Mouse (Mus musculus) hindbrain, postnatal 0 days (tissue): ENCODE measurements around the gene Telo2. TPM values are rescaled to one million over a fixed set of nuclear protein-coding genes. Genes with fewer than 3 reads are reported as not detected.

Source experiments
- ATAC-seq: fragments of 200-750 bp; cut with Nextera tagmentation; 2 replicates; pipeline ENCODE4 v1.8.0; 2017; ENCODE audit warnings: mild to moderate bottlenecking, moderate TSS enrichment, moderate library complexity
- DNase-seq: peaks from one replicate; pipeline ENCODE4 v3.0.0-alpha.2; 2015; ENCODE audit warnings: low spot score
- H3K27ac ChIP-seq: fragments of 300-500 bp; sonication (generic); 2 replicates; pipeline ENCODE4 v1.5.1; 2014; ENCODE audit warnings: mild to moderate bottlenecking
- H3K27me3 ChIP-seq: fragments of 300-500 bp; sonication (generic); 2 replicates; pipeline ENCODE4 v1.6.1; 2014; ENCODE audit warnings: low read length, mixed read lengths; ENCODE audit not compliant: insufficient read depth
- H3K36me3 ChIP-seq: fragments of 300-500 bp; sonication (generic); 2 replicates; pipeline ENCODE4 v1.6.1; 2014; ENCODE audit warnings: low read length, mixed read lengths; ENCODE audit not compliant: insufficient read depth
- H3K4me1 ChIP-seq: fragments of 300-500 bp; sonication (generic); 2 replicates; pipeline ENCODE4 v1.6.1; 2014; ENCODE audit warnings: antibody characterized with exemption, low read length, mixed read lengths; ENCODE audit not compliant: insufficient read depth
- H3K4me2 ChIP-seq: fragments of 300-500 bp; sonication (generic); 2 replicates; pipeline ENCODE4 v1.6.1; 2014; ENCODE audit warnings: low read depth, mild to moderate bottlenecking, low read length, moderate library complexity, mixed read lengths
- H3K4me3 ChIP-seq: fragments of 300-500 bp; sonication (generic); 2 replicates; pipeline ENCODE4 v1.5.1; 2014; ENCODE audit warnings: low read length
- H3K9ac ChIP-seq: fragments of 300-500 bp; sonication (generic); replicated peaks from 2 replicates; pipeline ENCODE4 v1.6.1; 2014; ENCODE audit warnings: mild to moderate bottlenecking, low read length, moderate library complexity, mixed read lengths
- H3K9me3 ChIP-seq: fragments of 300-500 bp; sonication (generic); 2 replicates; pipeline ENCODE4 v1.6.1; 2016; ENCODE audit warnings: low read length, mixed read lengths
- CTCF ChIP-seq: IDR thresholded peaks from 2 replicates; pipeline ENCODE4 v1.5.1; 2016; ENCODE audit warnings: antibody characterized with exemption, control low read depth, low read depth
- WGBS: fragments of 180-500 bp; shearing (Covaris S2); extraction: QIAGEN DNeasy Blood & Tissue Kit; methylation state at CpG from one replicate; pipeline ENCODE4 v1.1.7; 2014; 5-methylcytosine and 5-hydroxymethylcytosine counted together
- polyA plus RNA-seq: library from polyadenylated mRNA; unstranded; fragments of >200 nt; fragmentation: Nextera tagmentation; extraction: Ambion mirVana; gene quantifications from 2 replicates; pipeline ENCODE4 v1.2.1, GENCODE M21; 2015
- total RNA-seq: library from RNA; depleted of rRNA; stranded (reverse); fragments of >200 nt; gene quantifications from 2 replicates; pipeline ENCODE4 v1.2.3, GENCODE M21; 2014

Gene Telo2
- total and polyA plus RNA-seq, 2 experiments from 2014 or later = 32.5 to 59.3 TPM

DNA sequence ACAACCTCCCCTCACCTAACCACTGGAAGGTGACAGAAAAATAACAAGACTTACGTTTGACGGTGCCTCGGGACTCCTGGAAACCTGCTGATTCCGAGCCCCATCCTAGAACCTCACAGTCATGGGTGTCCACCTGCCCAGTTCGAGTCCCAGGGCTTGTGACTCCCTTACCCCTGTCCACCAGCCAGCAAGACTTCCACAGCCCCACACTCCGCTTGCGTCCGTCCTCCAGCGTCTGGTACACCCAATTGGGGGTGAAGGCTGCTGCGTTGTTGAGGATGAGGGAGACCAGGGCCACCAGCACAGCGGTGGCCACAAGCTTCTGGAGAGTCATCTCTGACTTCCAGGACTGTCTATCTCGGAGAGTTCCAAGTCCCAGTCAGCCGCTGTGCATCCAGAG, 35.6 kb downstream of the Telo2 start:
- H3K36me3 ChIP-seq = no peaks in the 10 kb centered on the region
- peak overlapping the region; percentile 20 for H3K4me3 ChIP-seq
- peak overlapping the region; percentile 40; the same call in 1 of the 2 replicates for H3K9ac ChIP-seq
- peak overlapping the region; percentile 49; the same call in 1 of the 2 replicates for H3K27ac ChIP-seq
- WGBS = 85% methylated on average over 13 of the region's 13 CpGs
- no peak for TF ChIP-seq CTCF
- H3K4me2 ChIP-seq = peak overlapping the region; percentile 27; the same call in 1 of the 2 replicates
- H3K27me3 ChIP-seq = no peaks in the 10 kb centered on the region
- no peaks in the 10 kb centered on the region for H3K9me3 ChIP-seq
- no peak for DNase-seq
- H3K4me1 ChIP-seq = peaks cover 16% of the 10 kb centered on the region
- no peak for ATAC-seq

GRCm38 (mm10) chr17:25077771-25078372, 37.9 kb downstream of the Telo2 start:
- peak overlapping the region; percentile 21; the same call in 1 of the 2 replicates for H3K9ac ChIP-seq
- 42% methylated on average over 13 of the region's 13 CpGs for WGBS
- H3K36me3 ChIP-seq = no peaks in the 10 kb centered on the region
- peak; percentile 88 for ATAC-seq
- peak; percentile 77 for DNase-seq
- peak overlapping the region; percentile 27 for H3K4me2 ChIP-seq
- no peaks in the 10 kb centered on the region for H3K9me3 ChIP-seq
- H3K4me1 ChIP-seq = peaks cover 16% of the 10 kb centered on the region
- no peak overlapping the region for H3K4me3 ChIP-seq
- TF ChIP-seq CTCF = no peak
- peak overlapping the region; percentile 81 for H3K27ac ChIP-seq
- no peaks in the 10 kb centered on the region for H3K27me3 ChIP-seq

GRCm38 (mm10) chr17:25076906-25077305, 38.9 kb downstream of the Telo2 start:
- Histone ChIP-seq H3K4me2 (no peak overlapping the region), H3K27ac (peak overlapping the region; percentile 81), H3K9me3 (no peaks in the 10 kb centered on the region), H3K4me3 (no peak overlapping the region), H3K4me1 (peaks cover 16% of the 10 kb centered on the region), H3K36me3 (0 out of 2 replicates have a peak, but pooled peaks cover 1% of the 10 kb centered on the region), H3K9ac (no peak overlapping the region), H3K27me3 (no peaks in the 10 kb centered on the region)
- DNase-seq = peak; percentile 31
- TF ChIP-seq CTCF = no peak
- no peak for ATAC-seq
- 56% methylated on average over 4 of the region's 4 CpGs for WGBS

DNA sequence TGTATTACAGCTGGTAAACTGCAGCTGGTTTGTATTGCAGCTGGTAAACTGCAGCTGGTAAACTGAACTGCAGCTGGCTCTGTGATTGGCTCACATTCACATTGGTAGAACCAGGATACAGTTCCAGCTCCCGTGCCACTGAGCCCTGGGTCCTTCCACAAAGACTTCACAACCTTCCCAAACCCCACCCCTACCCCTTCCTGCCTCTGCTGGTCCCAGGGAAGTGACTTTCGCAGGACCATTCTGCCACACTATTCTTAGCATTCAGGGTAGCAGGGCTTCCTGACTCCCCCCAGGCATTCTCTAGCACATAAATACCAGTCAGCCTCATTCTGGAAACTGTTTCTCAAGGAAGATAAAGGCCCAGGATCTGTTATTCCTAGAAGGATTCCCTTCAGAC, 47.1 kb downstream of the Telo2 start:
- ATAC-seq = no peak
- Histone ChIP-seq H3K27ac (no peak overlapping the region), H3K9ac (no peak overlapping the region), H3K36me3 (0 out of 2 replicates have a peak, but pooled peaks cover 6% of the 10 kb centered on the region), H3K9me3 (no peaks in the 10 kb centered on the region), H3K4me2 (no peak overlapping the region), H3K4me3 (no peak overlapping the region), H3K27me3 (no peaks in the 10 kb centered on the region), H3K4me1 (no peaks in the 10 kb centered on the region)
- 74% methylated on average over 2 of the region's 2 CpGs for WGBS
- no peak for TF ChIP-seq CTCF
- DNase-seq = no peak

DNA sequence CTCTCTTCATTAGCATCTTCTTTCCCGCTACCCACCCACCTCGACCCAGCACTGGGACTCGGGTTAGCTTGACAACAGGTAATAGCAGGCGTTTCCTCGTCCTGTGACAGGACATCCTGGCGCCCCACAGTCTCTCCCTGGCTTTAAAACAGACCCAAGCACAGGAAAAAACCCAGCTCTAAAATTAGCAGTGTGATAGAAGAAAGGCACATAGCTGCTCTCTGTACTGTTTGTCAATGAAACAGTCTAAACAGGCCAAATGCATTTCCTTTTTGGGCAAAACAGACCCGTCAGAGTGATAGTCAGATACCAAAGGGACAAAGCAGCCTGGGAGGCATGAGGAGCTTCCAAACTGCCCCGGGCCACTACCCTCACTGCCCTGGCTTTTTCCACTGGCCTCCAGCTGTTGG, 48.3 kb downstream of the Telo2 start:
- Histone ChIP-seq H3K27me3 (no peaks in the 10 kb centered on the region), H3K4me1 (no peaks in the 10 kb centered on the region), H3K9me3 (no peaks in the 10 kb centered on the region), H3K36me3 (peaks cover 6% of the 10 kb centered on the region; the same call in 1 of the 2 replicates), H3K4me2 (no peak overlapping the region), H3K9ac (no peak overlapping the region), H3K4me3 (no peak overlapping the region), H3K27ac (no peak overlapping the region)
- TF ChIP-seq CTCF = no peak
- ATAC-seq = no peak
- WGBS = 75% methylated on average over 8 of the region's 8 CpGs
- DNase-seq = no peak

DNA sequence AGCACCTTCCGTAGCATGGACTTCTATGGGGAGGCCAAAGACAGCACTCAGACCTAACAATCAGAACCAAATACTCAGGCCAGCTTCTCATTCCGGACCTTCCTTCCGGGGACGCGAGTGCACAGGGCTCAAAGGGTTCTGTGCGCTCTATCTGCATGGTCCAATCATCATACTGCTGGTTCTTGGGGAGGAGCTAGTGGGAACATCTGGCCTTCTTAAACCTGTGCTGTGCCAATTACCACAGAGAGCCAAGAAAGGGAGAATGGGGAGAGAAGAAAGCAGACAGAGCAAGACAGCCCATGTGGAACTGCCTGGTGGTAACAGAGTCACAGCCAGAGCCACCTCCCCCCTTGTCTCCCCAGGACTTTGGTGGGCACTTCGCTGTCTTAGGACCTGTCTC, 49.2 kb downstream of the Telo2 start:
- TF ChIP-seq CTCF = no peak
- H3K9me3 ChIP-seq = no peaks in the 10 kb centered on the region
- 90% methylated on average over 7 of the region's 7 CpGs for WGBS

GRCm38 (mm10) chr17:25065189-25065588, 50.6 kb downstream of the Telo2 start:
- ATAC-seq = no peak
- Histone ChIP-seq H3K27me3 (no peaks in the 10 kb centered on the region), H3K36me3 (no peaks in the 10 kb centered on the region; the same call in 1 of the 2 replicates), H3K27ac (no peak overlapping the region), H3K4me2 (no peak overlapping the region), H3K4me3 (no peak overlapping the region), H3K9me3 (no peaks in the 10 kb centered on the region), H3K4me1 (no peaks in the 10 kb centered on the region), H3K9ac (no peak overlapping the region)
- TF ChIP-seq CTCF = no peak
- 91% methylated on average over 3 of the region's 3 CpGs for WGBS
- no peak for DNase-seq

More for the DNA sequence above, 49.2 kb downstream of the Telo2 start:
- ATAC-seq (no peak), DNase-seq (no peak)
- H3K27ac ChIP-seq = no peak overlapping the region
- H3K27me3 ChIP-seq = no peaks in the 10 kb centered on the region
- peaks cover 1% of the 10 kb centered on the region; the same call in 1 of the 2 replicates for H3K36me3 ChIP-seq
- H3K4me3 ChIP-seq = no peak overlapping the region
- H3K4me1 ChIP-seq = no peaks in the 10 kb centered on the region
- no peak overlapping the region for H3K9ac ChIP-seq
- H3K4me2 ChIP-seq = no peak overlapping the region
